Mouse (Mus musculus): Measurements from ENCODE around the gene Gm6899.

DNA sequence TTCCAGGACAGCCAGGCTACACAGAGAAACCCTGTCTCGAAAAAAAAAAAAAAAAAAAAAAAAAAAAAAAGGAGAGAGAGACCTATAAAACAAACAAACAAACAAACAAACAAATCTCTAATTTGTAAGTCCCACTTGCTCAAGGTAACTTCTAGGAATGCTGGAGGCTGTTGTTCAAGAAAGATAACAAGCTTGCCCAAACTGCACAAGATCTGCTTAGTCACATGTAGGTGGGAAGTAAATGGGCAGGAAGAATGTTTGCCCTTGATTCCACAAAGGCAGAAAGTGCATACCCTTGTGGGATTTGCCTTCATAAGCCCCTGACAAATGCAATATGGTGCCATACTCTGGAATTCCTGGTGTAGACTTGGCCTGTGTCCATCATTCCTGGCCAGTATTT lies 1.4 kb downstream of the Gm6899 start:
- TF ChIP-seq POLR2A (IDR thresholded peaks at IDR 0.05; ENCODE audit: insufficient read depth, low read length) = no peak
- TF ChIP-seq CTCF (IDR thresholded peaks at IDR 0.05; ENCODE audit: low read depth, low read length) = no peak
- TF ChIP-seq EP300 (IDR thresholded peaks at IDR 0.05; ENCODE audit: insufficient read depth, low read depth, low read length) = no peak
